Mouse (Mus musculus) liver, postnatal 0 days (tissue): Measurements from ENCODE around the gene Tspan15.

Source experiments
- CTCF ChIP-seq: sonication (generic); IDR thresholded peaks from 2 replicates; pipeline ENCODE4 v1.5.1; 2016; ENCODE audit warnings: antibody characterized with exemption, low read depth
- EP300 ChIP-seq: IDR thresholded peaks from 2 replicates; pipeline ENCODE4 v1.6.1; 2016; ENCODE audit warnings: antibody characterized with exemption, low read depth, mild to moderate bottlenecking

- TF ChIP-seq CTCF (no peak), EP300 (no peak)
Observed at GRCm38 (mm10) chr10:62149929-62150328, 81.1 kb downstream of the Tspan15 start.
